Mouse (Mus musculus): ENCODE data around the gene Lats2. TPM values are rescaled to one million over a fixed set of nuclear protein-coding genes. Genes with fewer than 3 reads are reported as not detected.
A peak's percentile ranks its signal among the peaks of the same experiment; 100 is the strongest.

Gene Lats2
- polyA plus RNA-seq (2012; rRNA removed) (28.5 and 34.7 TPM in 2 replicates), polyA plus RNA-seq (2014; fragmentation: Nextera tagmentation; extraction: Ambion mirVana) (25.3 and 29.7 TPM in 2 replicates)

- H3K4me2 ChIP-seq (replicated peaks; ENCODE audit: low read depth, low read length, severe bottlenecking): no peak within 1 kb of the TSS
- ATAC-seq (ENCODE audit: low FRiP score, low read depth) (no peak), DNase-seq (ENCODE audit: low spot score) (no peak)
- 73% methylated on average over 4 of the region's 4 CpGs for WGBS
- H3K9ac ChIP-seq (ENCODE audit: low read depth, low read length, severe bottlenecking): no peak within 1 kb of the TSS
- H3K9me3 ChIP-seq (ENCODE audit: control insufficient read depth, low read length): no peaks in the 10 kb centered on the region
- no peaks in the 10 kb centered on the region for H3K36me3 ChIP-seq (ENCODE audit: control insufficient read depth, insufficient read depth, low read length)
- TF ChIP-seq POLR2A (IDR thresholded peaks at IDR 0.05; ENCODE audit: borderline replicate concordance, extremely low read depth, insufficient read depth, insufficient read length): no peak
- H3K4me1 ChIP-seq (ENCODE audit: control insufficient read depth, insufficient read depth, low read length): peaks cover 9% of the 10 kb centered on the region; the same call in 1 of the 2 replicates
- no peaks in the 10 kb centered on the region for H3K27me3 ChIP-seq (ENCODE audit: control insufficient read depth, insufficient read depth, low read length)
- H3K27ac ChIP-seq (replicated peaks; ENCODE audit: low read depth, low read length): no peak within 1 kb of the TSS
- no peak within 1 kb of the TSS for H3K4me3 ChIP-seq (replicated peaks; ENCODE audit: low read length)
Measured at GRCm38 (mm10) chr14:57758237-57758636, at the start of gene Lats2. Lats2 (minus strand) TSS chr14:57758388.

GRCm38 (mm10) chr14:57803731-57804130, 45.5 kb upstream of the Lats2 start:
- 86% methylated on average over 4 of the region's 4 CpGs for WGBS

GRCm38 (mm10) chr14:57797991-57798931, 40.1 kb upstream of the Lats2 start, which contains the start of gene Sap18:
Sap18 (plus strand) TSS chr14:57798180.
- 2% methylated on average over 86 of the region's 99 CpGs for WGBS
- Histone ChIP-seq H3K4me2 (replicated peaks; ENCODE audit: low read depth, low read length, severe bottlenecking) (peak within 1 kb of the TSS; percentile 67), H3K9ac (ENCODE audit: low read depth, low read length, severe bottlenecking) (peak within 1 kb of the TSS; percentile 80), H3K9me3 (ENCODE audit: control insufficient read depth, low read length) (no peaks in the 10 kb centered on the region), H3K27me3 (ENCODE audit: control insufficient read depth, insufficient read depth, low read length) (no peaks in the 10 kb centered on the region), H3K4me3 (replicated peaks; ENCODE audit: low read length) (peak within 1 kb of the TSS; percentile 77), H3K27ac (replicated peaks; ENCODE audit: low read depth, low read length) (peak within 1 kb of the TSS; percentile 68; the same call in 1 of the 2 replicates), H3K36me3 (ENCODE audit: control insufficient read depth, insufficient read depth, low read length) (peaks cover 29% of the 10 kb centered on the region), H3K4me1 (ENCODE audit: control insufficient read depth, insufficient read depth, low read length) (peaks cover 9% of the 10 kb centered on the region)
- DNase-seq (ENCODE audit: low spot score): peak; percentile 99
- TF ChIP-seq POLR2A (IDR thresholded peaks at IDR 0.05; ENCODE audit: borderline replicate concordance, extremely low read depth, insufficient read depth, insufficient read length): 0 out of 2 replicates have a peak, but pooled peaks have one; percentile 28
- ATAC-seq (ENCODE audit: low FRiP score, low read depth): peak; percentile 96

More at GRCm38 (mm10) chr14:57803731-57804130, 45.5 kb upstream of the Lats2 start:
- no peak for TF ChIP-seq POLR2A (IDR thresholded peaks at IDR 0.05; ENCODE audit: borderline replicate concordance, extremely low read depth, insufficient read depth, insufficient read length)
- no peak for ATAC-seq (ENCODE audit: low FRiP score, low read depth)
- peaks cover 78% of the 10 kb centered on the region for H3K36me3 ChIP-seq (ENCODE audit: control insufficient read depth, insufficient read depth, low read length)
- DNase-seq (ENCODE audit: low spot score): no peak
- no peaks in the 10 kb centered on the region for H3K9me3 ChIP-seq (ENCODE audit: control insufficient read depth, low read length)
- H3K27ac ChIP-seq (replicated peaks; ENCODE audit: low read depth, low read length): no peak overlapping the region
- no peak overlapping the region for H3K4me3 ChIP-seq (replicated peaks; ENCODE audit: low read length)
- no peaks in the 10 kb centered on the region for H3K27me3 ChIP-seq (ENCODE audit: control insufficient read depth, insufficient read depth, low read length)
- no peak overlapping the region for H3K4me2 ChIP-seq (replicated peaks; ENCODE audit: low read depth, low read length, severe bottlenecking)
- no peak overlapping the region for H3K9ac ChIP-seq (ENCODE audit: low read depth, low read length, severe bottlenecking)
- peaks cover 9% of the 10 kb centered on the region for H3K4me1 ChIP-seq (ENCODE audit: control insufficient read depth, insufficient read depth, low read length)

GRCm38 (mm10) chr14:57797551-57797950, 39.4 kb upstream of the Lats2 start:
- DNase-seq (ENCODE audit: low spot score) (no peak), ATAC-seq (ENCODE audit: low FRiP score, low read depth) (peak; percentile 47; the same call in 1 of the 2 replicates)
- Histone ChIP-seq H3K9ac (ENCODE audit: low read depth, low read length, severe bottlenecking) (peak overlapping the region; percentile 80; the same call in 1 of the 2 replicates), H3K4me3 (replicated peaks; ENCODE audit: low read length) (peak overlapping the region; percentile 77), H3K9me3 (ENCODE audit: control insufficient read depth, low read length) (no peaks in the 10 kb centered on the region), H3K36me3 (ENCODE audit: control insufficient read depth, insufficient read depth, low read length) (peaks cover 22% of the 10 kb centered on the region), H3K27me3 (ENCODE audit: control insufficient read depth, insufficient read depth, low read length) (no peaks in the 10 kb centered on the region), H3K4me2 (replicated peaks; ENCODE audit: low read depth, low read length, severe bottlenecking) (peak overlapping the region; percentile 43), H3K27ac (replicated peaks; ENCODE audit: low read depth, low read length) (no peak overlapping the region; the same call in 1 of the 2 replicates), H3K4me1 (ENCODE audit: control insufficient read depth, insufficient read depth, low read length) (peaks cover 9% of the 10 kb centered on the region)
- WGBS: 8% methylated on average over 7 of the region's 7 CpGs
- no peak for TF ChIP-seq POLR2A (IDR thresholded peaks at IDR 0.05; ENCODE audit: borderline replicate concordance, extremely low read depth, insufficient read depth, insufficient read length)

- Histone ChIP-seq H3K4me1 (ENCODE audit: control insufficient read depth, insufficient read depth, low read length) (no peaks in the 10 kb centered on the region), H3K9me3 (ENCODE audit: control insufficient read depth, low read length) (no peaks in the 10 kb centered on the region), H3K27me3 (ENCODE audit: control insufficient read depth, insufficient read depth, low read length) (no peaks in the 10 kb centered on the region), H3K9ac (ENCODE audit: low read depth, low read length, severe bottlenecking) (no peak overlapping the region), H3K4me2 (replicated peaks; ENCODE audit: low read depth, low read length, severe bottlenecking) (no peak overlapping the region), H3K36me3 (ENCODE audit: control insufficient read depth, insufficient read depth, low read length) (no peaks in the 10 kb centered on the region), H3K27ac (replicated peaks; ENCODE audit: low read depth, low read length) (no peak overlapping the region), H3K4me3 (replicated peaks; ENCODE audit: low read length) (no peak overlapping the region)
- no peak for TF ChIP-seq POLR2A (IDR thresholded peaks at IDR 0.05; ENCODE audit: borderline replicate concordance, extremely low read depth, insufficient read depth, insufficient read length)
- DNase-seq (ENCODE audit: low spot score) (no peak), ATAC-seq (ENCODE audit: low FRiP score, low read depth) (no peak)
- 75% methylated on average over 4 of the region's 4 CpGs for WGBS
Measured at GRCm38 (mm10) chr14:57791171-57791570, 33.0 kb upstream of the Lats2 start.

Data from limb, embryonic 14.5 days (tissue).